Mouse (Mus musculus) mature B cell (primary cell): Measurements from ENCODE around the gene Sept9.
"Not testable (repeated sequence)": the region's sequence is repeated elsewhere in the genome, so short reads cannot be mapped to it uniquely, and the experiment has no call there.

Source experiments
- in situ Hi-C: fragments of 300-500 bp; cut with MboI; formaldehyde crosslinking; loops from 2 replicates; pipeline ENCODE4 v1.14.3; 2019

The Sept9 gene

GRCm38 (mm10) chr11:117325468-117326139 is 126.1 kb downstream of the Sept9 start:
- in situ Hi-C loops, result no loop called here

GRCm38 (mm10) chr11:117326140-117326725 is 126.8 kb downstream of the Sept9 start:
- in situ Hi-C loops, result no loop called here

GRCm38 (mm10) chr11:117326867-117327600 is 127.6 kb downstream of the Sept9 start:
- in situ Hi-C loops, result no loop called here

GRCm38 (mm10) chr11:117327633-117328032 is 128.2 kb downstream of the Sept9 start:
- in situ Hi-C loops, result no loop called here

GRCm38 (mm10) chr11:117330076-117330950 is 130.9 kb downstream of the Sept9 start:
- in situ Hi-C loops, result no loop called here

GRCm38 (mm10) chr11:117330951-117331254 is 131.4 kb downstream of the Sept9 start:
- in situ Hi-C loops, result no loop called here

- in situ Hi-C loops, result no loop called here
Observed at GRCm38 (mm10) chr11:117331361-117332241, 132.1 kb downstream of the Sept9 start.

GRCm38 (mm10) chr11:117332242-117333149 is 133.0 kb downstream of the Sept9 start:
- in situ Hi-C loops, result no loop called here

- in situ Hi-C loops, result no loop called here
Observed at GRCm38 (mm10) chr11:117333150-117333715, 133.8 kb downstream of the Sept9 start.

- in situ Hi-C loops, result no loop called here
Observed at GRCm38 (mm10) chr11:117334101-117334500, 134.6 kb downstream of the Sept9 start.

- in situ Hi-C loops, result no loop called here
Observed at GRCm38 (mm10) chr11:117335146-117335545, 135.7 kb downstream of the Sept9 start.

GRCm38 (mm10) chr11:117336081-117336788 is 136.8 kb downstream of the Sept9 start:
- in situ Hi-C loops, result no loop called here

GRCm38 (mm10) chr11:117337749-117338148 is 138.3 kb downstream of the Sept9 start:
- in situ Hi-C loops, result no loop called here

- in situ Hi-C loops, result no loop called here
Observed at GRCm38 (mm10) chr11:117338503-117338902, 139.0 kb downstream of the Sept9 start.

GRCm38 (mm10) chr11:117339050-117339449 is 139.6 kb downstream of the Sept9 start:
- in situ Hi-C loops, result no loop called here

GRCm38 (mm10) chr11:117341218-117341617 is 141.8 kb downstream of the Sept9 start:
- in situ Hi-C loops, result no loop called here

GRCm38 (mm10) chr11:117342076-117342475 is 142.6 kb downstream of the Sept9 start:
- in situ Hi-C loops, result no loop called here

- in situ Hi-C loops, result not testable (repeated sequence)
Observed at GRCm38 (mm10) chr11:117342490-117342889, 143.0 kb downstream of the Sept9 start.

GRCm38 (mm10) chr11:117343800-117344199 is 144.3 kb downstream of the Sept9 start:
- in situ Hi-C loops, result no loop called here
